Mouse (Mus musculus) thymus, adult 2 months (tissue): ENCODE results near the gene Sgcg. TPM values are rescaled to one million over a fixed set of nuclear protein-coding genes. Genes with fewer than 3 reads are reported as not detected.

ENCODE experiments used
- DNase-seq: peaks from one replicate; pipeline ENCODE4 v3.0.0; 2021
- H3K27ac ChIP-seq: fragments of 200-500 bp; 2 replicates; pipeline ENCODE4 v1.5.1; 2012; ENCODE audit warnings: low read length, control low read depth; ENCODE audit not compliant: control insufficient read depth, insufficient read depth
- H3K27me3 ChIP-seq: fragments of 200-500 bp; 2 replicates; pipeline ENCODE4 v1.6.1; 2012; ENCODE audit warnings: mild to moderate bottlenecking, low read length, moderate library complexity, mixed read lengths; ENCODE audit not compliant: control insufficient read depth, insufficient read depth
- H3K36me3 ChIP-seq: fragments of 200-500 bp; 2 replicates; pipeline ENCODE4 v1.6.1; 2012; ENCODE audit warnings: mild to moderate bottlenecking, low read length, moderate library complexity; ENCODE audit not compliant: control insufficient read depth, insufficient read depth
- H3K4me1 ChIP-seq: fragments of 200-500 bp; replicated peaks from 2 replicates; pipeline ENCODE4 v1.6.1; 2012; ENCODE audit warnings: low read length; ENCODE audit not compliant: control insufficient read depth, insufficient read depth
- H3K4me3 ChIP-seq: fragments of 200-500 bp; 2 replicates; pipeline ENCODE4 v1.5.1; 2012; ENCODE audit warnings: mild to moderate bottlenecking, low read length, control low read depth, moderate library complexity; ENCODE audit not compliant: control insufficient read depth, insufficient read depth
- CTCF ChIP-seq: fragments of 200-500 bp; IDR thresholded peaks from 2 replicates; pipeline ENCODE4 v1.5.1; 2012; ENCODE audit warnings: mild to moderate bottlenecking, control low read depth, low read length, moderate library complexity, borderline replicate concordance; ENCODE audit not compliant: control insufficient read depth, poor library complexity, insufficient read depth; ENCODE audit errors: extremely low read depth
- POLR2A ChIP-seq: fragments of 200-500 bp; IDR thresholded peaks from 2 replicates; pipeline ENCODE4 v1.6.1; 2012; ENCODE audit warnings: mild to moderate bottlenecking, low read length, control low read depth, moderate library complexity; ENCODE audit not compliant: control insufficient read depth, poor library complexity, insufficient read depth; ENCODE audit errors: extremely low read depth
- WGBS: fragments of 180-500 bp; shearing (Covaris S2); methylation state at CpG from one replicate; pipeline ENCODE4 v1.1.7; 2018; 5-methylcytosine and 5-hydroxymethylcytosine counted together
- polyA plus RNA-seq: library from polyadenylated mRNA; depleted of rRNA; stranded (reverse); fragments of >200 nt; gene quantifications from 2 replicates; pipeline ENCODE4 v1.2.3, GENCODE M21; 2012; rRNA removed

Sgcg gene
- polyA plus RNA-seq = 0.33 and 3.3 TPM in 2 replicates

DNA sequence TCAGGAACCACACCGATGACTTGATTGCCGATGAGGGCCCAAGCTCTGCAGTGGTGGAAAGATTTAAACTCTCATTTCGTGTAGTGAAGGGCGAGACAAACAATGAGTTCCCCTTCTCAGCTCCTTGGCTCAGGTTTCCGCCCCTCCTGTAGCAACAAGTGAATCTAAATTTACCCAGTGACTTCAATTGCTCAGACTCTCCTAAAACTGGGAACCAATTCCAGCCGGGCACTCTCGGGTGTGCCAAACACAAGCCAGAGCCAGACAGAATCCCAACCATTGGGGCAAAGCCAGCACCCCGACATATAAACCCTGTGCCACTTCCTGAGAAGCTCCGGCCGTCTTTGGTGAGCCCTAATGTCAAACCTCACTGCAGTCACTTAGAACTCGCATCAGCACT lies at the start of gene Sgcg:
TSS of gene Sgcg (minus strand) at position 139 of the 400 bp plus-strand sequence.
- Histone ChIP-seq H3K4me1 (no peaks in the 10 kb centered on the region), H3K4me3 (no peak within 1 kb of the TSS), H3K27ac (no peak within 1 kb of the TSS), H3K36me3 (no peaks in the 10 kb centered on the region), H3K27me3 (no peaks in the 10 kb centered on the region)
- no peak for DNase-seq
- 62% methylated on average over 11 of the region's 11 CpGs for WGBS
- TF ChIP-seq POLR2A = no peak

DNA sequence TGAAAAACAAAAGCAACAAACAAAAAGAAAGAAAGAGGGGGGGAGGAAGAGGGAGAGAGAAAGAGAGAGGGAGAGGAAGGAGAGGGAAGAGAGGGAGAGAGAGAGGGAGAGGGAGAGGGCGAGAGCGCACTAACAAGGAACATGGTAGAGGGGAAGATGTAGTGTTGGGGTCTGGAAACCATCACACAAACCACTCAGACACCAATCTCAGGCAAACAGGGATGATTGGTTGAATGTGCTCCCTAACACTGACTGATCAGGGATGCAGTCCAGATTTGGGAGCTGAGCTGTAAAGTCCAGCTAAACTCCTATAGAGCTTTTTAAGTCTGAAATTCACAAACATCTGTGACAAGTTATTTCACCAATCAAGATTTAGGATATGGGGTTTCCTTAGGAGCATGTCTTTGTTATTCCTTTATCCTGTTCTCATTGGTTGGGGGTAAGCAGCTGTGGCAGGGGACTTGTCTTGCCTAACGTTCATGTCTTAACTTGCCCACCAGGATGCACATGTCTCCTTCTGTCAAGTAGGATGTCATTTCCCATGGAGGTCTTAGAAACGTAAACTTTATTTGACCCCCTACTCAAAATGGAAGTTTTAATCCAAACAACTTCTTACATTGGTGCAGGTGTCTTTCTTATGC lies 45.8 kb upstream of the Sgcg start:
- H3K4me1 ChIP-seq = no peaks in the 10 kb centered on the region
- DNase-seq = no peak
- WGBS = 77% methylated on average over 4 of the region's 4 CpGs

DNA sequence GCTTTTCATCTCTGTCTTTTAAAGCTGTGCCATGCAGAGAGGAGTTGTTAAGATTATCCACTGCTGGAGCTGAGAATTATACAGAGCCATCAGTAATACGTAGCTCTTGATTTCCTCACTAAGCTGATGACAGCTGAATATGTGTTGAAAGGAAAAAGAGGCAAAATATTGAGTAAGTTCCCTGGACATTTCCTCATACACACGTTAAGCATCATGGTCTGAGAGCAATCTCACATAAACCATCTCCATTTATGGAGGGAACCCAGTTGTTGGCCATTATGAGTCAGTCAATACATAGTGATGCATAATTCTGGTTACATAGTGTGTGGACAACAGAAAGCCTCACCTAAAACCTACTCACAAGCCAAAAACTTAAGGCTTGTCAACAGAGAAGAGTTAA lies 44.1 kb upstream of the Sgcg start:
- no peaks in the 10 kb centered on the region for H3K4me1 ChIP-seq
- H3K27me3 ChIP-seq = no peaks in the 10 kb centered on the region
- H3K4me3 ChIP-seq = no peak overlapping the region
- H3K36me3 ChIP-seq = no peaks in the 10 kb centered on the region
- no peak overlapping the region for H3K27ac ChIP-seq
- no peak for DNase-seq
- TF ChIP-seq CTCF (no peak), POLR2A (no peak)
- 99% methylated on average over 2 of the region's 2 CpGs for WGBS

More for the DNA sequence above, 45.8 kb upstream of the Sgcg start:
- Histone ChIP-seq H3K36me3 (no peaks in the 10 kb centered on the region), H3K4me3 (no peak overlapping the region), H3K27ac (no peak overlapping the region), H3K27me3 (no peaks in the 10 kb centered on the region)
- no peak for TF ChIP-seq CTCF
- TF ChIP-seq POLR2A = no peak

DNA sequence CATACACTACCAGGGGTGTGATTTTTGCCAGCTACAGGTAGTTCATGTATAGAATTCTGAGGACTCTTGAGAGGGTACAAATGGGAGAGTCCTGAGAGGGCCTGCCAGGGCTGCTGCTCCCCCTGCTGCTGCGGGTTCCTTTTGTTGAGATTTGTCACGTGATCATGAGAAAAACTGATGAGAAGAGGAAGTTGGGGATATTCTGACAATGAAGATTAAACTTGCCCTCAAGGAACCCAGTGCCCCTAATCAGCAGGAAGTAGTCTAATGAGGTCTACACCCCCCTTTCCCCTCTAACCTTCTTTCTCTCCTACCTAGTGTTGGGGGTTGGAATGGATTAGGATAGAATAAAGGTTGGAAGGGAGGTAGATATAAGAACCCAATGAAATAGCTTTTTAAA lies 43.0 kb upstream of the Sgcg start:
- no peak for TF ChIP-seq CTCF
- TF ChIP-seq POLR2A = no peak
- Histone ChIP-seq H3K4me3 (no peak overlapping the region), H3K27me3 (no peaks in the 10 kb centered on the region), H3K27ac (no peak overlapping the region), H3K36me3 (no peaks in the 10 kb centered on the region), H3K4me1 (no peaks in the 10 kb centered on the region)
- 31% methylated on average over 2 of the region's 2 CpGs for WGBS
- DNase-seq = no peak

DNA sequence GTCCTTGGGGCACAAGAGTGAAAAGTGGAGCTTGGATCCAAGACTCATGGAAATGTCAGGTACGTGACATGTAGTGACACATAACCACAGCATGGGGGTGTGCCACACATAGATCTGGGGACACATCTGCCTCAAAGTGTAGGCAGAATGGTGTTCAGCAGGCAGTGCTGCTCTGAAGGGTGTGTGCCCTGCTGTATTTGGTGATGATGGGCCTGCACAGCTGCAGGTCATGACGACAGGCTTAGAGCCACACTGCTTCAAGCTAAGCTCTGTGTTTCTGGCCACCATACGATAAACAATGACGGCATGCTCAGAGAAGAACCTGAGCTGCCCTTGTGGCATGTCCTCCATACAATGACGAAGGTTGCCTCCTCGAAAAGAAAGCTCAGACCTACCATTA lies 41.5 kb upstream of the Sgcg start:
- Histone ChIP-seq H3K4me3 (no peak overlapping the region), H3K4me1 (no peaks in the 10 kb centered on the region), H3K27ac (no peak overlapping the region), H3K27me3 (no peaks in the 10 kb centered on the region), H3K36me3 (no peaks in the 10 kb centered on the region)
- TF ChIP-seq CTCF (no peak), POLR2A (no peak)
- 94% methylated on average over 6 of the region's 6 CpGs for WGBS
- no peak for DNase-seq

DNA sequence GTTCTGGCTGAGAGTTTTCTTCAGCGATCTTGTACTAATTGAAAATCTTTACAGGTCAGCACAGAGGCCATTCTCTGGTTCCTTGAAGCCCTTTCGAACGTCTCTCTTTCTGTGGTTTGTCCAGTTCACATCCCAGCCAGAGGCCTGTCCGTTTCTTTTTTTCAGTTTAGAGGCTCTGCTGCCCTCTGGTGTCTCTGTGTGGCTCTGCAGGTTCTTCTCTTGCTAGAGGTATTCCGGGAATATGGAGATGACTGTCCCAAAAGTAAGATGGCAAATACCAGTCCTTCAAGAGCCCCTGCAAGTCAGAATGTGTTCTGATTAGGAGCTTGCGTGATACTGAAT lies 36.4 kb upstream of the Sgcg start:
- peak; percentile 45 for DNase-seq
- 23% methylated on average over 6 of the region's 6 CpGs for WGBS

More for the DNA sequence above, 36.4 kb upstream of the Sgcg start:
- Histone ChIP-seq H3K27ac (no peak overlapping the region), H3K27me3 (no peaks in the 10 kb centered on the region), H3K36me3 (no peaks in the 10 kb centered on the region), H3K4me3 (no peak overlapping the region), H3K4me1 (no peaks in the 10 kb centered on the region)
- TF ChIP-seq CTCF (no peak), POLR2A (no peak)
